Mouse (Mus musculus): ENCODE results near the gene Gm20388.

The Gm20388 gene

DNA sequence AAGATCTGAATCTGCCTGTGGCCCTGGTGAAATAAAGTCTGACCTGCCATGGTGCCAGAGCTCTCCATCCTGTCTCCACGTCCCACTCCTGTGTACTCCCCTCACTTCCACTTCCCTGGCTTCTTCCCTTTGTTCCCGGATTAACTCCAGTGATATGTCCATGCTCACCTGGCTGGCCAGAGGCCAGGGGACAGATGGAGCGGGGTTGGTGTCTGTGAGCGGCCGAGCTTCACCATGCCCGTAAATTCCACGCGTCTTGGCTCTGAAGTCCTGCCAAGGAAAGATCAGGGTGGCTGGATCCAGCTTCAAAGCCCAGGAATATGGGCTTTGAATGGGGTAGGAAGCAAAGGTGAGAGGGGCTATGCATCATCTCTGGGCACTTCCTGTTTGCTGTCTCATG, 256.5 kb downstream of the Gm20388 start:
- DNase-seq (ENCODE audit: low read depth, low spot score): no peak

DNA sequence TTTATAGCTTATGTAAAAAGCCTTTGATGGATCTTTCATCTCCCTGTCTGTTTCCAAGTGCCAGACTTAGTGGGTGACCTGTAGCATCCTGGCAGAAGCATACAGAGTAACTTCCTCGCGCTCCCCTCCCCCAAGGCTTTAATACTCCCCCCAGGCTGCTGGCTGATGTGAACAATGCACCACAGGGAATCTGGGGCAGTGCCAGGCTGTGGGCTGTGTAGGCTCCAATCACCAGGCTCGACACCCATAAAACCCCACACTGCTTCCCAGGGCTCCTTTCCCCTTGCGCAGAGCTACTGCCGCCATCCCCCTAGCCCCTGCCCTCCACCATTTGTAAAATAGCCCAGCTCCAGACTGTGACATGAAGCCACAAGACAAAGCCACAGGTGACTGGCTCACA, 257.2 kb downstream of the Gm20388 start:
- no peak for DNase-seq (ENCODE audit: low read depth, low spot score)

DNA sequence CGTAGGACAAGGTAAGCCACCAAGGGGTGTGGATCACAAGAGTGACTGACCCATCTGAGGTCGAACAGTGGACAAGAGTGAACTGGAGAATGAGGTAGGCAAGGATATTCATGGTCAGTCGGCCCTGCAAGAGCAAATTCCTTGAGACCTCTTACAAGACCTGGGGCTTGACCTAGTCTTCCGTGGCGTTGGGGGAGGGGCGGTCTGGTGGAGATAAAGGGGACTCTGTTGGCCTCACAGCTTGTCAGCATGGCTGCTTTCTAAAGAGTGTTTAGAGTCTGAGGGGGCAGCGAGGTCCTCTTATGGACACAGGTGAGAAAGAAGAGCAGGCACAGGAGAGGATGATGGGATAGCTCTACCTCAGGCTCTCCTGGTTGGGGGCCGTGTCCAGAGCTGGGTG, 258.5 kb downstream of the Gm20388 start:
- DNase-seq (ENCODE audit: low read depth, low spot score): no peak

GRCm38 (mm10) chr8:120173195-120173594, 262.6 kb downstream of the Gm20388 start:
- no peak for DNase-seq (ENCODE audit: low read depth, low spot score)

DNA sequence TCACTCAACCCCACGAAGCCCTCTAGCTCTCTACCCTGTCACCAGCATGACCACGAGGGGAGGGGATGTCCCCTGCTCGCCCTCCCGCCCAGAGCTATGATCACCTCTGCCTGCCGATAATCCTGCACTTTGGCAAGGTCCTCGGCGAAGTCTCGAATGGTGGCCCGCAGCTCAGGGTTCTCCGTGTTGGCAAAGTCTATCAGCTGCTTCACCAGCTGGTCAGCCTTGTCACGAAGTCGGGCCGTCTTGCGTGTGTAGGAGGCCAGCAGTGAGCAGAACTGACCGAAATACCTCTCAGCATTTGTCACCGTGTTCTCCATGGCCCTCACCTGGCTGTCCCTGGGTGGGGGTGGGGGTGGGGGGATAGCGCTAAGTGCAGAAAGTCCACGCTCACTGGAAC, 264.0 kb downstream of the Gm20388 start:
- DNase-seq (ENCODE audit: low read depth, low spot score): no peak

- DNase-seq (ENCODE audit: low read depth, low spot score): no peak
These were observed 266.0 kb downstream of the Gm20388 start for GRCm38 (mm10) chr8:120176605-120177004.

- DNase-seq (ENCODE audit: low read depth, low spot score): peak; percentile 88
These were observed 266.9 kb downstream of the Gm20388 start, which contains the start of gene Fam92b for GRCm38 (mm10) chr8:120177318-120178123. Gene Fam92b, minus strand, starts transcription at chr8:120177466.

- no peak for DNase-seq (ENCODE audit: low read depth, low spot score)
These were observed 267.5 kb downstream of the Gm20388 start for GRCm38 (mm10) chr8:120178124-120178514.

DNA sequence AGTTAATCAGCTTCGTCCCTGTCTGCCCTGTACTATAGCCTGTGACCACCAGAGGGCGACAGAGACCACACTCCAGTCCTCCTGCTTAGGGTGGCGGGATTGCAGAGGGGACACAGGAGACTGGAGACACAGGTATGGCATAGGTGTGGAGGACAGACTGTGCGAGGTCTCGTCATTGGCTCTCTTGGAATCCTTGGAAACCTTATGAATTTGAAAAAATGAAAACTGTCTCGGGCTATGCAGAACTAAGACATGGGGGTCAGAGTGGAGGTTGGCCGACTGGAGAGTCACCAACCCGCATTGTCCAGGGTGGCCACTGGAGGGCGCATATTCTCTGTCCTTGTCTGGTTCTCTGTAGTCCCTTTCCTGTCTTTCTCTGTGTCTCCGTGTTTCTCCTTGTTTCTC, 268.4 kb downstream of the Gm20388 start:
- DNase-seq (ENCODE audit: low read depth, low spot score): peak; percentile 91

GRCm38 (mm10) chr8:120180445-120180970, 269.9 kb downstream of the Gm20388 start:
- no peak for DNase-seq (ENCODE audit: low read depth, low spot score)

DNA sequence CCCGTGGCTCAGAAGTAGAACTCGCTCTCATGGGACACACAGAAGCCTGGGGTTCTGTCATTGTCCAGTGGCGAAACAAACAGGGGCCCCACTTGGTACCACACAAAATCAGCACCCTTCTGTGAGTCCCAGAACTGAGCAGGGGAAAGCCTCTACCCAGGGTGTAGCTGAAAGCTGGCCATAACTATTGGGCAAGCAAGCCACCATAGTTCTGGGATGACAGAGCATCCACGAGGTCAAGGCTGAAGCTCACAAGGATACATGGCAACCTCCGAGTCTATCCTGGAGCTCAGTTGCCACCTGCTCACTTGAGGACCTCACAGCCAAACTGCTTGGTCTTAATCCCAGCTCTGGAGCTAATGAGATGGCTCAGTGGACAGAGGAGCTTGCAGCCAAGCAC, 270.6 kb downstream of the Gm20388 start:
- DNase-seq (ENCODE audit: low read depth, low spot score): no peak

- no peak for DNase-seq (ENCODE audit: low read depth, low spot score)
These were observed 271.3 kb downstream of the Gm20388 start for GRCm38 (mm10) chr8:120181861-120182414.

GRCm38 (mm10) chr8:120184366-120184765, 273.7 kb downstream of the Gm20388 start:
- no peak for DNase-seq (ENCODE audit: low read depth, low spot score)

GRCm38 (mm10) chr8:120184850-120185792, 274.5 kb downstream of the Gm20388 start:
- DNase-seq (ENCODE audit: low read depth, low spot score): no peak

DNA sequence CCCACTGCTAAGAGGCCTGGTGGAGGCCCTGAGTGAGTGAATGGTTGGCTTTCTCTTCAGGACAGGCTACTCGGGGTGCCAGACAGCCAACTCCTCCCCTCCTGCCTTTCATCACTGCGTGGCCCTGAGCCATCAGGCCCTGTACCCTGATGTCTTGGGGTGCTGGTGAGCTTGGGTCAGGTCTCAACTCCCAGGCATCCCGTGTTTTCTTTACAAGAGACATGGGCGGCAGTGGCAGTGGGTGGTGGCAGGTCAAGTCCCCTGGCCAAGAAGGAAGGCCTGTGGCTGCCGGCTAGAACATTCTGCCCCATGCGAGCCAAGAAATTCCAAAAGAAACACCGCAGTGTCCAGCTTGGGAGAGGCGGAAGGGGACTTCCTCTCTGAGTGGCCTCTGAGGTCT, 275.8 kb downstream of the Gm20388 start:
- no peak for DNase-seq (ENCODE audit: low read depth, low spot score)

DNA sequence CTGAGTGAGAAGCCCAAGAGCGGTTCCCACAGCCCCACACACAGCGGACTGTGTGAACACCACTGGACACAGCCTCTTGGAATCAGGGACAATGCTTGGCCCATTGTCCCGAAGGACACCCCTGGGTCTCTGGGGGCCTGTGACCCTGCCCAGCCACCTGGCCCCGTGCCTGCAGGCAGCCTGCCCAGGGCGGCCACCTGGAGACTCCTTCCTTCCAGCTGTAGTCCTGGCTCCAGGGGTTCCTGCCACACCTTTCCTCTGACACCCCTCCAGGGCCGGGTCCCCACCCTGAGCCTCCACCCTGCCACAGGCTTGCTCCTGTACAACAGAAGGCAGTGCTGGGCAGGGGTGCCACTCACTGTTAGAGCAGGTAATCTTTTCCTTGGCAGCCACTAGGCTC, 277.9 kb downstream of the Gm20388 start:
- no peak for DNase-seq (ENCODE audit: low read depth, low spot score)

GRCm38 (mm10) chr8:120189440-120189839, 278.8 kb downstream of the Gm20388 start:
- DNase-seq (ENCODE audit: low read depth, low spot score): no peak

- no peak for DNase-seq (ENCODE audit: low read depth, low spot score)
These were observed 279.6 kb downstream of the Gm20388 start for GRCm38 (mm10) chr8:120190107-120190809.

DNA sequence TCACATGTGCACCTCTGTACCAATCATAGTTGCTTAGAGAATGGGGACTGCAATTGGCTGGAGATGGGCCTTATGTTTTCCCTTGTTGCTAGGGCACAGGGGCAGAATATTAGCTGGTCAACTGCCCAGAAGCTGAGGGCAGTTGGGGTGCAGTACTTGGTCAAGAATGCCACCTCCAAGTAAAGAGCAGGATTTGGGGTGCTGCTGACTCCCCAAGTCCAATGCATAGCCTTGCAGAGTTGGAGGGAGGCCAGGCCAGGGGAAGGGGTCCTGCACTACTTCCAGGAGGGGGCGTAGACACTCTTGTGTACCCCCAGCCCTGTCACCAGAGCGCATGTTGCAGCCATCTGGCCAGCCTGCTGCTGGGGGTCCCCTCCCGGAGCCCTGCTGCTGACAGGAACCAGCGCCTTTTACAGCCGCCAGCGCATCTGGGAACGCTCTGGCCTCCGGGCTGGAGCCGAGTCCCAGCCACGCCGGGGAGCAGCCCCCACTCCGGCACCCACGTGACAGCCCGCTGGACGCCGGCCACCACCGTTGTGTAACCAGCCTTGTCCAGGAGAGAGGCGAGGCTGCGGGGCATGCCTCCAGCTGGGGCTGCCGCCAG, 280.3 kb downstream of the Gm20388 start:
- DNase-seq (ENCODE audit: low read depth, low spot score): no peak

DNA sequence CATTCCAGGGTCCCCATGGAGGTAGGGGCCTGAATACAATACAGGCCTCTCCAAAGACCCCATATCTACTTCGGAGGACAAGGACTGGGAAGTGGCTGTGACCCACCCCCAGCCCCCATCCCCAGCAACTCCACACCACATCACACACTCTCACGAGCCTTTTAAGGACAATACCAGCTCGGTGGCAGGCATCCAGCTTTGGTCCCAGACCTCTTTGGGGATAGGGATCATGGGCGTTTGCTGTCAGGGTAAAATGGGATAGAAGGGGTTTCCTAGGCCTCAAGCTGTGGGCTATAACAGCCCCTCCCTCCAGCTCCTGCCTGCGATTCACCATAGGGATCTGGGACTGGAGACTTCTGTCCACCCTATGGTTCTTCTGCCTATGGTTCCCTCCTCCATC, 281.0 kb downstream of the Gm20388 start:
- no peak for DNase-seq (ENCODE audit: low read depth, low spot score)

GRCm38 (mm10) chr8:120192118-120192517, 281.5 kb downstream of the Gm20388 start:
- DNase-seq (ENCODE audit: low read depth, low spot score): no peak

All from ES-CJ7 (cell line).